8 mouse cellular contexts compared by ENCODE assay signal in genomic region chr7:27228281-27228821, GRCm38 (mm10). TPM values are rescaled to one million over a fixed set of nuclear protein-coding genes. Genes with fewer than 3 reads are reported as not detected.
DNase-seq lines count a peak whose midpoint lies in the region; ATAC-seq lines count a peak whose summit lies in the region.

Gene Itpkc (minus strand): TSS chr7:27228661.

- WGBS in heart, embryonic 14.5 days: under 1% methylated on average over 49 of the region's 49 CpGs
- WGBS in liver, embryonic 13.5 days (ENCODE audit: insufficient replicate concordance): under 1% methylated on average over 36 of the region's 49 CpGs
- under 1% methylated on average over 49 of the region's 49 CpGs for WGBS in stomach, embryonic 16.5 days

- H3K9me3 ChIP-seq in heart, embryonic 14.5 days (ENCODE audit: control insufficient read depth, low read length): no peaks in the 10 kb centered on the region
- no peaks in the 10 kb centered on the region for H3K9me3 ChIP-seq in liver, embryonic 13.5 days (replicated peaks)
- H3K9me3 ChIP-seq in stomach, embryonic 16.5 days (replicated peaks; ENCODE audit: control insufficient read depth, low read length): no peaks in the 10 kb centered on the region

- H3K4me2 ChIP-seq in heart, embryonic 14.5 days (ENCODE audit: low read length): peak within 1 kb of the TSS; percentile 86
- peak within 1 kb of the TSS; percentile 96 for H3K4me2 ChIP-seq in liver, embryonic 13.5 days
- H3K4me2 ChIP-seq in stomach, embryonic 16.5 days (ENCODE audit: low read depth, low read length): peak within 1 kb of the TSS; percentile 76

- peak within 1 kb of the TSS; percentile 62 to 82 for H3K27ac ChIP-seq in heart, embryonic 14.5 days (replicated peaks in 1 of 2; ENCODE audit: control insufficient read depth in 1 of 2, insufficient read depth in 1 of 2, low read depth in 2 of 2, low read length in 2 of 2)
- H3K27ac ChIP-seq in liver, embryonic 13.5 days: peak within 1 kb of the TSS; percentile 84
- peak within 1 kb of the TSS; percentile 92 for H3K27ac ChIP-seq in stomach, embryonic 16.5 days (ENCODE audit: low read length)

- H3K4me3 ChIP-seq in heart, embryonic 14.5 days (ENCODE audit: control insufficient read depth in 1 of 2, insufficient read depth in 1 of 2, low read depth in 1 of 2, low read length in 2 of 2): peak within 1 kb of the TSS; percentile 75 to 84
- peak within 1 kb of the TSS; percentile 84 for H3K4me3 ChIP-seq in liver, embryonic 13.5 days (replicated peaks)
- H3K4me3 ChIP-seq in stomach, embryonic 16.5 days (replicated peaks; ENCODE audit: low read length): peak within 1 kb of the TSS; percentile 91

- peaks cover 23 to 38% of the 10 kb centered on the region in 2 experiments for H3K4me1 ChIP-seq in heart, embryonic 14.5 days (ENCODE audit: control insufficient read depth in 2 of 2, insufficient read depth in 2 of 2, low read length in 2 of 2)
- peaks cover 68% of the 10 kb centered on the region for H3K4me1 ChIP-seq in liver, embryonic 13.5 days (replicated peaks)
- peaks cover 42% of the 10 kb centered on the region for H3K4me1 ChIP-seq in stomach, embryonic 16.5 days (ENCODE audit: control insufficient read depth, insufficient read depth, low read length)

- no peaks in the 10 kb centered on the region for H3K27me3 ChIP-seq in heart, embryonic 14.5 days (ENCODE audit: control insufficient read depth, insufficient read depth, low read length)
- no peaks in the 10 kb centered on the region for H3K27me3 ChIP-seq in liver, embryonic 13.5 days
- no peaks in the 10 kb centered on the region for H3K27me3 ChIP-seq in stomach, embryonic 16.5 days (ENCODE audit: control insufficient read depth, insufficient read depth, low read length)

- ATAC-seq in CD4-positive, CD25-positive, alpha-beta regulatory T cell, adult 4 months: peak; percentile 87
- peak; percentile 85 for ATAC-seq in heart, embryonic 14.5 days (ENCODE audit: insufficient number of reproducible peaks, insufficient read depth, low FRiP score, low read depth)
- ATAC-seq in liver, embryonic 13.5 days (ENCODE audit: low read depth): peak; percentile 82
- ATAC-seq in stomach, embryonic 16.5 days (ENCODE audit: insufficient read depth, low FRiP score): peak; percentile 87

- H3K36me3 ChIP-seq in heart, embryonic 14.5 days (ENCODE audit: control insufficient read depth, insufficient read depth, low read length): no peaks in the 10 kb centered on the region
- H3K36me3 ChIP-seq in liver, embryonic 13.5 days: no peaks in the 10 kb centered on the region
- H3K36me3 ChIP-seq in stomach, embryonic 16.5 days (ENCODE audit: control insufficient read depth, insufficient read depth, low read length): no peaks in the 10 kb centered on the region

- DNase-seq in c-Kit-negative CD71-positive TER-119-positive erythroid progenitor cells, embryonic 14.5 days (ENCODE audit: low read depth, low spot score): peak; percentile 84
- DNase-seq in fibroblast of lung, adult 2 months (ENCODE audit: low read depth): peak; percentile 92
- peak; percentile 95 for DNase-seq in kidney, postnatal 14 days
- peak; percentile 90 for DNase-seq in liver, embryonic 13.5 days
- peak; percentile 97 for DNase-seq in neural tube, embryonic 10.5 days (ENCODE audit: extremely low spot score, low spot score)

- H3K9ac ChIP-seq in heart, embryonic 14.5 days (ENCODE audit: low read length): peak within 1 kb of the TSS; percentile 83
- peak within 1 kb of the TSS; percentile 88 for H3K9ac ChIP-seq in liver, embryonic 13.5 days
- peak within 1 kb of the TSS; percentile 91 for H3K9ac ChIP-seq in stomach, embryonic 16.5 days (ENCODE audit: low read length)

RNA-seq across cellular contexts. Expression of gene Itpkc, which starts in this region (rescaled TPM):
- polyA plus RNA-seq in CD4-positive, CD25-positive, alpha-beta regulatory T cell, adult 4 months (2017; shearing (Covaris generic)): 1 to 10 TPM; 1.9 to 2.5 TPM
- 3.4 and 3.8 TPM in 2 replicates for polyA plus RNA-seq in heart, embryonic 14.5 days (2014; fragmentation: Nextera tagmentation; extraction: Ambion mirVana)
- 1.4 and 1.9 TPM in 2 replicates for polyA plus RNA-seq in liver, embryonic 13.5 days (2015; fragmentation: Nextera tagmentation; extraction: Ambion mirVana)
- polyA plus RNA-seq in stomach, embryonic 16.5 days (2015; fragmentation: Nextera tagmentation; extraction: Ambion mirVana): 10.3 and 11.0 TPM in 2 replicates

Comparison
In these comparisons a context has a peak if more than half of its experiments do, and no peak if none do; other contexts are left out.
1. Peak in every context shown above with its lines: DNase-seq, ATAC-seq, H3K4me3 ChIP-seq and H3K27ac ChIP-seq.